Mouse (Mus musculus) hindbrain, embryonic 13.5 days (tissue): ENCODE measurements around the gene Gm21954. TPM values are rescaled to one million over a fixed set of nuclear protein-coding genes. Genes with fewer than 3 reads are reported as not detected.
A peak's percentile ranks its signal among the peaks of the same experiment; 100 is the strongest.

Experiments
- ATAC-seq: fragments of 200-750 bp; cut with Nextera tagmentation; 2 replicates; pipeline ENCODE4 v1.8.0; 2017; ENCODE audit warnings: moderate TSS enrichment; ENCODE audit not compliant: low FRiP score
- H3K27ac ChIP-seq: fragments of 300-500 bp; sonication (generic); 2 replicates; pipeline ENCODE4 v1.5.1; 2015; ENCODE audit warnings: inconsistent platforms, mild to moderate bottlenecking, moderate library complexity
- H3K27me3 ChIP-seq: fragments of 300-500 bp; sonication (generic); 2 replicates; pipeline ENCODE4 v1.6.1; 2015; ENCODE audit warnings: mild to moderate bottlenecking, inconsistent platforms
- H3K36me3 ChIP-seq: fragments of 300-500 bp; sonication (generic); 2 replicates; pipeline ENCODE4 v1.6.1; 2015; ENCODE audit warnings: mild to moderate bottlenecking, inconsistent platforms
- H3K4me1 ChIP-seq: fragments of 300-500 bp; sonication (generic); replicated peaks from 2 replicates; pipeline ENCODE4 v1.6.1; 2015; ENCODE audit warnings: inconsistent platforms
- H3K4me2 ChIP-seq: fragments of 300-500 bp; sonication (generic); 2 replicates; pipeline ENCODE4 v1.6.1; 2015; ENCODE audit warnings: inconsistent platforms, mild to moderate bottlenecking, moderate library complexity
- H3K4me3 ChIP-seq: fragments of 300-500 bp; sonication (generic); 2 replicates; pipeline ENCODE4 v1.5.1; 2015; ENCODE audit warnings: mild to moderate bottlenecking, inconsistent platforms
- H3K9ac ChIP-seq: fragments of 300-500 bp; sonication (generic); 2 replicates; pipeline ENCODE4 v1.6.1; 2015; ENCODE audit warnings: mild to moderate bottlenecking, inconsistent platforms
- H3K9me3 ChIP-seq: fragments of 300-500 bp; sonication (generic); 2 replicates; pipeline ENCODE4 v1.6.1; 2016; ENCODE audit warnings: inconsistent platforms
- WGBS: fragments of 180-500 bp; shearing (Covaris S2); methylation state at CpG from one replicate; pipeline ENCODE4 v1.1.7; 2015; 5-methylcytosine and 5-hydroxymethylcytosine counted together
- polyA plus RNA-seq: library from polyadenylated mRNA; unstranded; fragments of >200 nt; fragmentation: Nextera tagmentation; extraction: Ambion mirVana; gene quantifications from 2 replicates; pipeline ENCODE4 v1.2.1, GENCODE M21; 2015

Gene Gm21954
- polyA plus RNA-seq, result not detected in 2 replicates

DNA sequence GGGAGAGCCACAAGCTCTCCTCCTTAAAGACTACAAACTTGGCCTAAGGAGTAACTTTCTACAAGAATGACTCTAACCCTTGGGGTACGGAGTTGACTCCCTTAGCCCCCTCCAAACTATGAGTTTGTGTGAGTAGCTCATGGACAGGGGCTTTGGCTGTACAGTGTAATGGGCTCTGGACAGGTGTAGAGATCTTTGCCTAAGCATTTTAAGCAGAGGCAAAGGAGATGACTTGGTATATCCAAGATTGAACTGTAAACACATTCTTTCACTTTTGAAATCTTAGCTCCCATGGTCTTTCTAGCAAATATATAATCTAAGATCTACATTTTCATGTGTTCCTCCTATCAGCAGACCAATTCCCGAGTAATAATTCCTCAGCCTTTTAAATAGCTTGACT is at the start of gene Gm21954:
TSS of gene Gm21954 (minus strand) at position 101 of the 400 bp plus-strand sequence.
- Histone ChIP-seq H3K36me3 (no peaks in the 10 kb centered on the region), H3K4me1 (no peaks in the 10 kb centered on the region), H3K9me3 (no peaks in the 10 kb centered on the region), H3K9ac (no peak within 1 kb of the TSS), H3K4me3 (no peak within 1 kb of the TSS), H3K27ac (no peak within 1 kb of the TSS), H3K27me3 (no peaks in the 10 kb centered on the region), H3K4me2 (no peak within 1 kb of the TSS)
- WGBS, result 94% methylated on average over 2 of the region's 2 CpGs
- ATAC-seq, result no peak

DNA sequence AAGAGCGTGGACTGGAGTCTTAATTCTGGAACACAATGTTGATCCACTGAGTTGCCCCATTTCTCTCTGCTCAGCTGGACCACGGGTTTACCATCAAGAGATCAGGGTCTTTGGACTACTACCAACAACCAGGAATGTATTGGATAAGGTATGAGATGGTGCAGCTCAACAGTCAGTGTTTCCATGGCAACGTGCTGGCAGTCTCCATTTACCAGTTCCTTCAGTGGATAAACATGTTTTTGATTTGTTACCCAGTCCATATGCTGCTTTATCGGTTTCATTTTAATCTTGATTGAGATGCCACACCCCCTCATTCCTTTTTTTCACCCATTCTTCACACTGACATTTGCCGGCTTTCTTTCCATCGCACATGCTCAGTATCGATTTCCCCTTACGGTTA is 49.8 kb upstream of the Gm21954 start:
- Histone ChIP-seq H3K27ac (peak overlapping the region; percentile 94), H3K27me3 (no peaks in the 10 kb centered on the region), H3K4me1 (peaks cover 65% of the 10 kb centered on the region), H3K9me3 (no peaks in the 10 kb centered on the region), H3K9ac (no peak overlapping the region), H3K4me3 (no peak overlapping the region), H3K36me3 (peaks cover 10% of the 10 kb centered on the region), H3K4me2 (no peak overlapping the region)
- no peak for ATAC-seq
- 49% methylated on average over 8 of the region's 8 CpGs for WGBS

DNA sequence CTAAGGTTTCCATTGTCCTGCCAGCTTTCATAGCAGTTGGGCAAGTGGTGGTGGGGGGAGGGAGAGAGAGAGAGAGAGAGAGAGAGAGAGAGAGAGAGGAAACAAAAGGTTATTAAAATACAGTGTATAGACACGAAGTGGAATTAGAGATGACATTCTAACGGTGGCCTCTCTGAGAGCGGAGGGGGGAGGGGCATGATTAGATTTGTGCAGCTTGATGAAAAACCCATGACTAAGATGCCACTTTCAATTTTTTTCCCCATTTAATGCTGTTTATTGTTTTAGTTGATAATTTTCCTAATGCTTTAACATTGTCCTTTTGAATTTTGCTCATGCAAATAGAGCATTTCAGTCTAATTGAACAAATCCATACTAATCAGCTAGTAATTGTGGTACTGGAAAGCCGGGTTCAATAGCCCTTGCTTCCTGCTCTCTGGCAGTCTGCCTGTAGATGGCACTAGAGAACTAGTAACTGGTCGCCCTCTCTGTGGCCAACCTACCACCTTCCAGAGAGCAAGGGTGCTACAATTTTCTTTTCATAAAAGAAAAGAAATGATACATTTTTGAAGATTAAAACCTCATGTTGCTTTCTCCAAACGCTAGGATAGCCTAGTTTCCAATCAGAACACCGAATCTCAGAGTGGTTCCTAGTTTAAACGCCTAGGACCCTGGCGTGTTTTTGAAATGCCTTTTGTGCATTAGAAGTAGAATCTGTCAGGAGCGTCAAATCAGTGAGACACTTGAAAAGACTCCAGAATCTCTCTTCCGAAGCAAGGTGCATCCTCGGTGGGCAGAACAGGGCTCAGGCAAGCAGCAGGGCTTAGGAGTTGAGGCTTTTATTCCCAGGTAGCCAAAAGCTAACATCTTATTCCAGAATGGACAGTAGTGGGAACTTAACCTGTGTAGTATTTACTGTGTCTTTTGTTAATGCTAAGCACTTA is 48.5 kb upstream of the Gm21954 start:
- Histone ChIP-seq H3K27me3 (no peaks in the 10 kb centered on the region), H3K27ac (peak overlapping the region; percentile 87), H3K4me3 (no peak overlapping the region), H3K9me3 (no peaks in the 10 kb centered on the region), H3K36me3 (peaks cover 10% of the 10 kb centered on the region), H3K9ac (0 out of 2 replicates have a peak overlapping the region, but pooled peaks have one; percentile 19), H3K4me2 (peak overlapping the region; percentile 10; the same call in 1 of the 2 replicates), H3K4me1 (peaks cover 67% of the 10 kb centered on the region)
- peak; percentile 82 for ATAC-seq
- WGBS, result 20% methylated on average over 12 of the region's 12 CpGs

DNA sequence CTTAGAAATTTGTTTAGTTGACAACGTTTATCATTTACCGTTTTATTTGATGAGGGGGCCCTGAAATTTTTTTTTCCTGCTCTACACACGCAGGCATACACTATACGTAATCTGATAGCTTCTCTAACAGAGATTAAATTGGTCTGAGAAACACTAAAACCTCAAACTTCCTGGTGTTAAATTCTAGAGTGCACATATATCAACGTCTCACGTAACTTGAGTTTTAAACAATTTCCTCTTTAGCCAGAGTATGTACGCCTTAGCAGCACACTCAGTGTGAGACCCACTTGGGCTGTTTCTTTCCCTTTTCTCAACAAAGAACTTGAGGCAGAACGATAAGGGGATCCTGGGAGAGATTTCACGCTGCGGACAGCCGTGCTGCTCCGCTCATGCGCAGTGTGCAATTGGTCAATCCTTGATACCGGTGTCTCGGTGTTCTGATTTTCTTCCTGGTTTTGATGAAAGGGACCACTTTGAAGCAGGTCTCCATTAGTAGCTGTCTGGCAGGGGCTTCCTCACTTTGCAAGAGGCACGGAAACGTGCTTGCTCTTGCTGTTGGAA is 45.5 kb upstream of the Gm21954 start:
- no peak for ATAC-seq
- Histone ChIP-seq H3K4me2 (no peak overlapping the region), H3K36me3 (peaks cover 33% of the 10 kb centered on the region), H3K9me3 (no peaks in the 10 kb centered on the region), H3K27me3 (no peaks in the 10 kb centered on the region), H3K9ac (no peak overlapping the region), H3K4me3 (no peak overlapping the region), H3K4me1 (peaks cover 38% of the 10 kb centered on the region), H3K27ac (no peak overlapping the region)
- 81% methylated on average over 17 of the region's 17 CpGs for whole genome bisulfite sequencing

DNA sequence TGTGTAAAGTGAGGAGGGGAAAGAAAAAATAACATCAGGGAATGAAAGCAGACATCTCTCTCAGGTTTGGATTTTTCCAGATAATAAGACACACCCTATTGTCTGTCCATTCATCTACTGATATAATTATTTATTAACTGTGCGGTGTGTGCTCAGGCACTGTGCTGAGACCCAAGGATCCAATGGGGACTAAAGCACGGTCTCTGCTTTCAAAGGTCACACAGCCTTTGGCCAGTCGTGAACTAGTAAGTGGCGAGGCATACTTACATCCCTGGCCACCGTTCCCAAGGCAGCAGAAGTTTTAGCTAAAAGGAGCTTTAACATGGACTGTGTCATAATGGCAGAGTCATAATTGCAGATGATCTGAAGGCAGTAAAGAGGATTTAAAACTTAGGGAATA is 44.0 kb upstream of the Gm21954 start:
- peaks cover 33% of the 10 kb centered on the region for H3K36me3 ChIP-seq
- H3K4me2 ChIP-seq, result no peak overlapping the region
- no peaks in the 10 kb centered on the region for H3K27me3 ChIP-seq
- WGBS, result 62% methylated on average over 5 of the region's 5 CpGs
- no peaks in the 10 kb centered on the region for H3K9me3 ChIP-seq
- no peak overlapping the region for H3K4me3 ChIP-seq
- peaks cover 27% of the 10 kb centered on the region for H3K4me1 ChIP-seq
- ATAC-seq, result no peak
- no peak overlapping the region for H3K9ac ChIP-seq
- no peak overlapping the region for H3K27ac ChIP-seq

DNA sequence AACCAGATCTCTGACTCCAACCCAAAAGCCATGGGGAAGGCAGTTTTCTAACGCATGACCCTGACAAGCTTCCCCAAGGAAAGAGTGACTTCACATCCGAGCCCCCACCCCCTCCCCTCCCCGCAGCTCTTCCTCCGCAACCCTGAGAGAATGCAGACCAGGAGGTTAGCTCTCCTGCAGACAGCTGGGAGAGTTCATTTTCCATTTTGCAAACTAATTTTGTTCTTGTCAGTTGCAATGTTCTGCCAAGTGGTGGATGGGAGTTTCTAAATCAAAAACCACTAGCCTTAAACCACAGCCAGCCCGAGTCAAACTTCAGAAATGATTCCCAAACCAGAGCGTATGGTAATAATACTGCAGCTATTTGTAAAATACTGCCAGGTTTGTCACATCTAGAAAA is 39.6 kb upstream of the Gm21954 start:
- no peak overlapping the region for H3K4me2 ChIP-seq
- H3K27me3 ChIP-seq, result no peaks in the 10 kb centered on the region
- peaks cover 52% of the 10 kb centered on the region for H3K36me3 ChIP-seq
- peaks cover 11% of the 10 kb centered on the region; the same call in 1 of the 2 replicates for H3K4me1 ChIP-seq
- WGBS, result 68% methylated on average over 6 of the region's 6 CpGs
- H3K4me3 ChIP-seq, result no peak overlapping the region
- H3K27ac ChIP-seq, result no peak overlapping the region
- no peaks in the 10 kb centered on the region for H3K9me3 ChIP-seq
- no peak overlapping the region for H3K9ac ChIP-seq
- no peak for ATAC-seq

DNA sequence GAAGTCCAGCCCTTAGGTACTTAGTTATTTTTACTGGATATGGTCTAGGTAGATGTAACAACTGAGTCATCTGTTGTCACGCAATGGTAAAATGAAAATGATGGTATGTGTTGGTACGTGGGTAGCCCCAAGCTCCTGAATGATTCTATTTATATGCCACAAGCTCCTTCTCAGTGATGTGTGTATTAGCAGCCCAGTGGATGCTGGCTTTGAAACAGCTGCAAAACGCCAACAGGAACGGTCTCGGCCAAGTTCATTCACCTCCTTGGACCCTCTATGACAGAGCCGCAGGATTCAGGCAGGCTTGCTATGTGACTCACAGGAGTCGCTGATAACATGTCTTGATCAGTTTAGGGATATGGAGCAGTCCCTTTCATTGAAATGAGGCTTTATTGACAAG is 38.2 kb upstream of the Gm21954 start:
- H3K36me3 ChIP-seq, result peaks cover 59% of the 10 kb centered on the region
- no peaks in the 10 kb centered on the region for H3K27me3 ChIP-seq
- ATAC-seq, result no peak
- no peaks in the 10 kb centered on the region for H3K9me3 ChIP-seq
- no peak overlapping the region for H3K4me2 ChIP-seq
- H3K27ac ChIP-seq, result no peak overlapping the region
- H3K4me1 ChIP-seq, result no peaks in the 10 kb centered on the region
- H3K4me3 ChIP-seq, result no peak overlapping the region
- no peak overlapping the region for H3K9ac ChIP-seq
- 87% methylated on average over 7 of the region's 7 CpGs for WGBS

DNA sequence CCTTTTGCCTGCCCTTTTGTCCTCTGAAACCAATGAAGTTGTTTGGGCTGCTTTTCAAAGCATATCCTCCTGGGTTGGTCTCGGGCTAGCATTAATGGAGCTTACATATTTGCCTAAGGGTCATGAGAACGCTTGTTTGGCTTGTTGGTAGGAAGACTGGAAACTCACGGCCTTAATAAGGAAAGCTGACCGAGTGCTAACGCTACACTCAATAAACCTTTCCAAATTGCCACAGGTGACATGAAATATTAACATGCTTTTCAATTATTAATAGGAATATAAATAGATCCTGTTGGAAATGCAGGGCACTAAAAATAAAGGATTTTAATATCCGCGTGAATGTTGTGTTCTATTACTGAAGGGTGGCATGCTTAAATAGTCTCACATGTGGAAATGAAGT is 27.3 kb upstream of the Gm21954 start:
- Histone ChIP-seq H3K4me2 (no peak overlapping the region), H3K4me3 (no peak overlapping the region), H3K9me3 (no peaks in the 10 kb centered on the region), H3K27me3 (no peaks in the 10 kb centered on the region), H3K27ac (no peak overlapping the region), H3K36me3 (peaks cover 54% of the 10 kb centered on the region), H3K9ac (no peak overlapping the region), H3K4me1 (peaks cover 5% of the 10 kb centered on the region; the same call in 1 of the 2 replicates)
- no peak for ATAC-seq
- WGBS, result 81% methylated on average over 7 of the region's 7 CpGs

DNA sequence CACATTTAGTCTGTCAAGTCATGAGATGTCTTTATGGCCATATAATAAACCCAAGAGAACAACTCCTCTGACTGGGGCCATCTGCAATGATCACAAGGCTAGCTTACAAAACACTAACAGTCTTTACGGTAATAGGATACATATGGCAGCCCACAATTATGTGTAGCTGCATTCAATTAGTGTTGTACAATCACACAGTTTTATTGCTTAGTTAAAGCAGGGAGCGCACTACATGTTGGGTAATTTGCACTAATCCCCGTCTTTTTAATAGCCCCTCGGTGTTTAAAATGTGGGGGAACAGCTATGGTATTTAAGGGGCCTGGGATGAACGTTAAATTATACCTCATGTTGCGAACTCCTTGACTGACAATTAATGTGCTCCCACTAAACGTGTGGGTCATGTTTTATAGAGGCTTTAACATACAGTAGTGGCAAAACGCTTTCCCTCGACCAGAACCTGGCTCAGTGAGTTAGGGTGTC is 24.5 kb upstream of the Gm21954 start:
- peaks cover 41% of the 10 kb centered on the region for H3K36me3 ChIP-seq
- H3K27ac ChIP-seq, result no peak overlapping the region; the same call in 1 of the 2 replicates
- 74% methylated on average over 9 of the region's 9 CpGs for WGBS
- ATAC-seq, result 0 out of 2 replicates have a peak, but pooled peaks have one; percentile 24
- no peaks in the 10 kb centered on the region for H3K27me3 ChIP-seq
- no peak overlapping the region for H3K4me3 ChIP-seq
- no peaks in the 10 kb centered on the region for H3K9me3 ChIP-seq
- no peak overlapping the region for H3K4me2 ChIP-seq
- H3K9ac ChIP-seq, result no peak overlapping the region
- peaks cover 5% of the 10 kb centered on the region for H3K4me1 ChIP-seq

DNA sequence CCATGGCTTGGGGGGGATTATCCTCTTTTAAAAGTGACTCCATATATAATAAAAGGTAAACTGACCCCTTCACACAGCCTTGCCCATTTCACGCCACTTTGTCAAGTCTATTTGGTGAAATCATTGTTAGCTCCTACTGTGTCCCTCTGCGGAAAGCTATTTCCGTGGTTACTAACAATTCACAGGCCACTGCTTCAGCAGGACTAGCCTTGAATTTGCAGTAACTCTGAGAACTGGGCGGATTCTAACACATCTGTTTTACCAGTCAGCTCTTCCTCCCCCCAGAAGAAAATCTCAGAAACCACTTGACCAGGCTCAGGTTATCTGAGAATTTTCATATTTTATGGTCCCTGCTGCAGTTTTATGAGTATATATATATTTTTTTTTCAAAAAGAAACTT is 23.9 kb upstream of the Gm21954 start:
- H3K4me1 ChIP-seq, result peaks cover 5% of the 10 kb centered on the region
- no peak overlapping the region for H3K4me2 ChIP-seq
- H3K36me3 ChIP-seq, result peaks cover 43% of the 10 kb centered on the region
- H3K4me3 ChIP-seq, result no peak overlapping the region
- ATAC-seq, result no peak
- WGBS, result 26% methylated on average over 4 of the region's 4 CpGs
- H3K27me3 ChIP-seq, result no peaks in the 10 kb centered on the region
- H3K9ac ChIP-seq, result no peak overlapping the region
- H3K27ac ChIP-seq, result no peak overlapping the region
- H3K9me3 ChIP-seq, result no peaks in the 10 kb centered on the region

DNA sequence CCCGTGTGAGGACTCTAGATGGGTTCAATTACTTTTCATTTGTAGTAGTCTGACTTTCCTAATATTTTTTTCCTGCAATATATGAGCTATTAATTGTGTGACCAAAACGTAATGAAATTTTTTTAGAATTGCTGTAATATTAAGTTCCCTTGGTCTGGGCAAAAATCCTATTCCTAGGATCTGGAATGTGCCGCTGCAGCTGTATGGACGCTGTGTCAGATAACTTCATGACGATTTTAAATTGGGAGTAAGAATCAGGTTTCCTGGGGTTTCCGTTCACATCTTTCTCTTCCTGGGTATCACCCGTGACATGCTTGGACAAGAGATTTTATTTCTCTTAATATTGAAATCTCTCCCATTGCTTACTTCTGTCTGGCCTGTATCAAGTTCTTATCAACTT is 23.2 kb upstream of the Gm21954 start:
- WGBS, result 87% methylated on average over 7 of the region's 7 CpGs
- peaks cover 44% of the 10 kb centered on the region for H3K36me3 ChIP-seq
- ATAC-seq, result no peak

DNA sequence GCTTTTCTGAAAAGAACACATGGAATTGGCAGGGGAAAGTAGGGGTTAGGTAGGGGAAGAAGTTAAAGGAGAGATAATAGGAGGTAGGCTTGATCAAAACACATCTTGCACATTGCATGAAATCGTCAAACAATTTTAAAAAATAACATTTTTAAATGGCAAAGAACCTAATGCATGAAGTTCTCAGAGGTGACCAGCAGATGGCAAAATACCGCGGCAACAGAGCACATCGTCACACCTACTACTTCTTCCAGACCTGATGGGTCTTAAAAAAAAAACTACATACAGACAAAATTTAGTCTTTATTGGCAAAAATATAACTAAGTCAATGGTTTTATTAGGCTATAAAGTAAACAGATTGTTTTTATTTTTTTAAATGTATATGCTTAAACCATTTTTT is 22.3 kb upstream of the Gm21954 start:
- Histone ChIP-seq H3K4me1 (peaks cover 5% of the 10 kb centered on the region), H3K9ac (no peak overlapping the region), H3K9me3 (no peaks in the 10 kb centered on the region), H3K4me2 (no peak overlapping the region), H3K27ac (no peak overlapping the region), H3K4me3 (no peak overlapping the region), H3K27me3 (no peaks in the 10 kb centered on the region), H3K36me3 (peaks cover 44% of the 10 kb centered on the region)
- WGBS, result 42% methylated on average over 4 of the region's 4 CpGs
- ATAC-seq, result no peak

More for the DNA sequence above, 23.2 kb upstream of the Gm21954 start:
- Histone ChIP-seq H3K9me3 (no peaks in the 10 kb centered on the region), H3K27ac (no peak overlapping the region), H3K27me3 (no peaks in the 10 kb centered on the region), H3K4me2 (no peak overlapping the region), H3K9ac (no peak overlapping the region), H3K4me1 (peaks cover 5% of the 10 kb centered on the region), H3K4me3 (no peak overlapping the region)
